Mouse (Mus musculus) MEL (cell line): ENCODE data around the gene Ehbp1. TPM values are rescaled to one million over a fixed set of nuclear protein-coding genes. Genes with fewer than 3 reads are reported as not detected.

Source experiments
- DNase-seq: peaks from one replicate; pipeline ENCODE4 v3.0.0; 2011; ENCODE audit warnings: low read depth, low spot score
- H3K27ac ChIP-seq: 2 replicates; pipeline ENCODE4 v1.5.1; 2012; ENCODE audit warnings: low read depth, mild to moderate bottlenecking, control low read depth, low read length, moderate library complexity; ENCODE audit not compliant: control insufficient read depth
- H3K27me3 ChIP-seq, 2 experiments: fragments of 150-350 bp in 1 of 2; sonication (generic) in 1 of 2; 2 replicates each; pipeline ENCODE4 v1.6.1; 2012; ENCODE audit warnings: low read length in 2 of 2, mild to moderate bottlenecking in 2 of 2, improper control_type of control experiment in 1 of 2, moderate library complexity in 1 of 2; ENCODE audit not compliant: insufficient read depth in 2 of 2, control insufficient read depth in 1 of 2
- H3K36me3 ChIP-seq, 2 experiments: 2 replicates each; pipeline ENCODE4 v1.6.1; 2012 to 2014; ENCODE audit warnings: low read length in 2 of 2, improper control_type of control experiment in 1 of 2, inconsistent platforms in 1 of 2, mild to moderate bottlenecking in 1 of 2; ENCODE audit not compliant: insufficient read depth in 2 of 2, control insufficient read depth in 1 of 2
- H3K4me1 ChIP-seq, 2 experiments: fragments of 150-350 bp in 1 of 2; sonication (generic) in 1 of 2; 2 replicates each; pipeline ENCODE4 v1.6.1; 2012; ENCODE audit warnings: low read length in 2 of 2, improper control_type of control experiment in 1 of 2, mild to moderate bottlenecking in 1 of 2; ENCODE audit not compliant: insufficient read depth in 2 of 2, control insufficient read depth in 1 of 2
- H3K4me3 ChIP-seq, 2 experiments: fragments of 150-350 bp in 1 of 2; sonication (generic) in 1 of 2; 2 replicates each; pipeline ENCODE4 v1.5.1; 2012; ENCODE audit warnings: low read depth in 2 of 2, low read length in 2 of 2, mild to moderate bottlenecking in 2 of 2, moderate library complexity in 2 of 2, control low read depth in 1 of 2, improper control_type of control experiment in 1 of 2; ENCODE audit not compliant: control insufficient read depth in 1 of 2, insufficient read depth in 1 of 2
- H3K79me2 ChIP-seq: 2 replicates; pipeline ENCODE4 v1.6.1; 2012; ENCODE audit warnings: mild to moderate bottlenecking, low read length, moderate library complexity; ENCODE audit not compliant: control insufficient read depth, poor library complexity, insufficient read depth
- H3K9ac ChIP-seq: 2 replicates; pipeline ENCODE4 v1.6.1; 2012; ENCODE audit warnings: low read depth, mild to moderate bottlenecking, control low read depth, low read length, moderate library complexity; ENCODE audit not compliant: control insufficient read depth, poor library complexity, severe bottlenecking
- H3K9me3 ChIP-seq: fragments of 150-350 bp; sonication (generic); replicated peaks from 2 replicates; pipeline ENCODE4 v1.6.1; 2012; ENCODE audit warnings: mild to moderate bottlenecking, low read length, improper control_type of control experiment, moderate library complexity; ENCODE audit not compliant: insufficient read depth
- BHLHE40 ChIP-seq: IDR thresholded peaks from 2 replicates; pipeline ENCODE4 v1.6.1; 2012; ENCODE audit warnings: low read depth, mild to moderate bottlenecking, inconsistent platforms, low read length, improper control_type of control experiment, borderline replicate concordance
- CHD1 ChIP-seq: IDR thresholded peaks from 2 replicates; pipeline ENCODE4 v1.6.1; 2012; ENCODE audit warnings: low read depth, mild to moderate bottlenecking, inconsistent platforms, low read length, improper control_type of control experiment
- CHD2 ChIP-seq: IDR thresholded peaks from 2 replicates; pipeline ENCODE4 v1.6.1; 2011; ENCODE audit warnings: low read length, improper control_type of control experiment
- E2F4 ChIP-seq: IDR thresholded peaks from 2 replicates; pipeline ENCODE4 v1.6.1; 2011; ENCODE audit warnings: low read depth, low read length, improper control_type of control experiment, borderline replicate concordance
- ELF1 ChIP-seq: IDR thresholded peaks from 2 replicates; pipeline ENCODE4 v1.6.1; 2014; ENCODE audit warnings: low read depth, mild to moderate bottlenecking, inconsistent platforms, low read length, improper control_type of control experiment, moderate library complexity
- EP300 ChIP-seq, 2 experiments: IDR thresholded peaks; 2 replicates each; pipeline ENCODE4 v1.6.1; 2011; ENCODE audit warnings: improper control_type of control experiment in 2 of 2, low read length in 2 of 2, low read depth in 1 of 2, mild to moderate bottlenecking in 1 of 2
- ETS1 ChIP-seq: IDR thresholded peaks from 2 replicates; pipeline ENCODE4 v1.6.1; 2012; ENCODE audit warnings: low read depth, mild to moderate bottlenecking, inconsistent platforms, low read length, improper control_type of control experiment, moderate library complexity
- GABPA ChIP-seq: IDR thresholded peaks from 2 replicates; pipeline ENCODE4 v1.6.1; 2012; ENCODE audit warnings: low read depth, mild to moderate bottlenecking, inconsistent platforms, low read length, improper control_type of control experiment, moderate library complexity
- GATA1 ChIP-seq: IDR thresholded peaks from 2 replicates; pipeline ENCODE4 v1.6.1; 2011; ENCODE audit warnings: low read depth, low read length, improper control_type of control experiment
- JUND ChIP-seq: IDR thresholded peaks from 2 replicates; pipeline ENCODE4 v1.6.1; 2011; ENCODE audit warnings: low read depth, mild to moderate bottlenecking, improper control_type of control experiment, low read length
- KAT2A ChIP-seq: conservative IDR thresholded peaks from 2 replicates; pipeline ENCODE4 v1.6.1; 2012; ENCODE audit warnings: low read depth, low read length, improper control_type of control experiment, inconsistent platforms
- MAX ChIP-seq: IDR thresholded peaks from 2 replicates; pipeline ENCODE4 v1.6.1; 2011; ENCODE audit warnings: low read length, improper control_type of control experiment
- MAZ ChIP-seq: IDR thresholded peaks from 2 replicates; pipeline ENCODE4 v1.6.1; 2012; ENCODE audit warnings: low read depth, mild to moderate bottlenecking, inconsistent platforms, low read length, improper control_type of control experiment
- MEF2A ChIP-seq: IDR thresholded peaks from 2 replicates; pipeline ENCODE4 v1.6.1; 2014; ENCODE audit warnings: low read depth, mild to moderate bottlenecking, inconsistent platforms, low read length, improper control_type of control experiment; ENCODE audit not compliant: poor library complexity, insufficient replicate concordance, severe bottlenecking; ENCODE audit errors: extremely low read depth
- MXI1 ChIP-seq: IDR thresholded peaks from 2 replicates; pipeline ENCODE4 v1.6.1; 2011; ENCODE audit warnings: mild to moderate bottlenecking, low read depth, low read length, improper control_type of control experiment
- MYB ChIP-seq: IDR thresholded peaks from 2 replicates; pipeline ENCODE4 v1.6.1; 2011; ENCODE audit warnings: mild to moderate bottlenecking, low read depth, low read length, improper control_type of control experiment
- MYC ChIP-seq: IDR thresholded peaks from 2 replicates; pipeline ENCODE4 v1.6.1; 2011; ENCODE audit warnings: low read depth, mild to moderate bottlenecking, low read length, improper control_type of control experiment, moderate library complexity
- NRF1 ChIP-seq: IDR thresholded peaks from 2 replicates; pipeline ENCODE4 v1.6.1; 2014; ENCODE audit warnings: low read depth, mild to moderate bottlenecking, inconsistent platforms, low read length, improper control_type of control experiment, moderate library complexity; ENCODE audit not compliant: poor library complexity, insufficient read depth, severe bottlenecking
- POLR2A ChIP-seq, 2 experiments: IDR thresholded peaks; 2 replicates each; pipeline ENCODE4 v1.6.1; 2011 to 2012; ENCODE audit warnings: low read length in 2 of 2, mild to moderate bottlenecking in 2 of 2, control low read depth in 1 of 2, improper control_type of control experiment in 1 of 2, low read depth in 1 of 2, moderate library complexity in 1 of 2; ENCODE audit not compliant: control insufficient read depth in 1 of 2, insufficient read depth in 1 of 2, poor library complexity in 1 of 2
- POLR2AphosphoS2 ChIP-seq: IDR thresholded peaks from 2 replicates; pipeline ENCODE4 v1.6.1; 2011; ENCODE audit warnings: low read length, improper control_type of control experiment
- RAD21 ChIP-seq: IDR thresholded peaks from 2 replicates; pipeline ENCODE4 v1.6.1; 2011; ENCODE audit warnings: mild to moderate bottlenecking, low read depth, low read length, improper control_type of control experiment
- RCOR1 ChIP-seq: IDR thresholded peaks from 2 replicates; pipeline ENCODE4 v1.6.1; 2012; ENCODE audit warnings: low read depth, mild to moderate bottlenecking, inconsistent platforms, low read length, improper control_type of control experiment
- SIN3A ChIP-seq: IDR thresholded peaks from 2 replicates; pipeline ENCODE4 v1.6.1; 2012; ENCODE audit warnings: low read length, improper control_type of control experiment, inconsistent platforms
- SMC3 ChIP-seq: IDR thresholded peaks from 2 replicates; pipeline ENCODE4 v1.6.1; 2011; ENCODE audit warnings: low read depth, low read length, improper control_type of control experiment
- TCF12 ChIP-seq: IDR thresholded peaks from 2 replicates; pipeline ENCODE4 v1.6.1; 2014; ENCODE audit warnings: low read depth, mild to moderate bottlenecking, inconsistent platforms, low read length, improper control_type of control experiment, moderate library complexity
- UBTF ChIP-seq: IDR thresholded peaks from 2 replicates; pipeline ENCODE4 v1.6.1; 2012; ENCODE audit warnings: low read depth, mild to moderate bottlenecking, inconsistent platforms, low read length, improper control_type of control experiment, moderate library complexity, borderline replicate concordance; ENCODE audit not compliant: insufficient read depth
- USF1 ChIP-seq: IDR thresholded peaks from 2 replicates; pipeline ENCODE4 v1.6.1; 2014; ENCODE audit warnings: low read depth, mild to moderate bottlenecking, inconsistent platforms, low read length, improper control_type of control experiment, moderate library complexity
- USF2 ChIP-seq, 2 experiments: IDR thresholded peaks; 2 replicates each; pipeline ENCODE4 v1.6.1; 2011 to 2012; ENCODE audit warnings: improper control_type of control experiment in 2 of 2, low read length in 2 of 2, borderline replicate concordance in 1 of 2, inconsistent platforms in 1 of 2, low read depth in 1 of 2, mild to moderate bottlenecking in 1 of 2; ENCODE audit not compliant: insufficient read depth in 1 of 2
- ZC3H11A ChIP-seq: IDR thresholded peaks from 2 replicates; pipeline ENCODE4 v1.6.1; 2012; ENCODE audit warnings: low read depth, mild to moderate bottlenecking, inconsistent platforms, low read length, improper control_type of control experiment
- ZKSCAN1 ChIP-seq: IDR thresholded peaks from 2 replicates; pipeline ENCODE4 v1.6.1; 2012; ENCODE audit warnings: low read depth, mild to moderate bottlenecking, inconsistent platforms, low read length, improper control_type of control experiment, moderate library complexity
- ZNF384 ChIP-seq: IDR thresholded peaks from 2 replicates; pipeline ENCODE4 v1.6.1; 2012; ENCODE audit warnings: low read depth, mild to moderate bottlenecking, inconsistent platforms, low read length, improper control_type of control experiment
- polyA plus RNA-seq, 2 experiments: library from polyadenylated mRNA; stranded (reverse) in 1 of 2; unstranded in 1 of 2; fragments of >175 nt in 1 of 2; fragments of >200 nt in 1 of 2; gene quantifications; 2 replicates each; pipeline versions ENCODE4 v1.2.1 to v1.2.4; 2012; ENCODE audit warnings: low replicate concordance in 2 of 2, low read depth in 1 of 2; ENCODE audit not compliant: insufficient read length in 2 of 2, insufficient read depth in 1 of 2, missing spikeins in 1 of 2
- total RNA-seq: library from RNA; depleted of rRNA; stranded (reverse); fragments of 300-350 nt; gene quantifications from 2 replicates; pipeline ENCODE4 v1.2.3, GENCODE M21; 2012

Gene Ehbp1
- total and polyA plus RNA-seq, 3 experiments = 3.6 to 3.7 TPM; not detected in 1

GRCm38 (mm10) chr11:22008817-22009216, 333.3 kb downstream of the Ehbp1 start:
- H3K27ac ChIP-seq = no peak overlapping the region
- peaks cover 0 to 9% of the 10 kb centered on the region in 2 experiments; a peak in 2 of 4 replicates for H3K36me3 ChIP-seq
- H3K9me3 ChIP-seq = no peaks in the 10 kb centered on the region
- TF ChIP-seq BHLHE40 = no peak
- peaks cover 0 to 15% of the 10 kb centered on the region in 2 experiments; a peak in 3 of 4 replicates for H3K4me1 ChIP-seq
- H3K4me3 ChIP-seq = no peak overlapping the region
- H3K9ac ChIP-seq = no peak overlapping the region
- no peaks in the 10 kb centered on the region for H3K27me3 ChIP-seq
- no peak for DNase-seq
- H3K79me2 ChIP-seq = no peaks in the 10 kb centered on the region

- Histone ChIP-seq H3K9ac (no peak overlapping the region), H3K4me3 (no peak overlapping the region), H3K27ac (no peak overlapping the region), H3K4me1 (peaks cover 0 to 15% of the 10 kb centered on the region in 2 experiments; a peak in 3 of 4 replicates), H3K27me3 (no peaks in the 10 kb centered on the region), H3K9me3 (no peaks in the 10 kb centered on the region), H3K79me2 (no peaks in the 10 kb centered on the region), H3K36me3 (peaks cover 0 to 9% of the 10 kb centered on the region in 2 experiments; a peak in 2 of 4 replicates)
- DNase-seq = peak; percentile 87
- TF ChIP-seq ELF1 = no peak
- no peak for TF ChIP-seq TCF12
- TF ChIP-seq USF1 = no peak
- TF ChIP-seq CHD2 = no peak
- no peak for TF ChIP-seq ZKSCAN1
- no peak for TF ChIP-seq MYC
- TF ChIP-seq E2F4 = no peak
- no peak for TF ChIP-seq MXI1
- TF ChIP-seq KAT2A = no peak
- TF ChIP-seq EP300 (IDR thresholded peaks at IDR 0.05; ENCODE audit: low read depth in 1 of 2, low read length in 2 of 2) = peak in 1 of 2 experiments; percentile 64; a peak in 1 of 4 replicates
- no peak for TF ChIP-seq MEF2A
- 0 out of 2 replicates have a peak, but pooled peaks have one; percentile 31 for TF ChIP-seq SIN3A
- no peak for TF ChIP-seq BHLHE40
- TF ChIP-seq NRF1 = no peak
- TF ChIP-seq ZNF384 = no peak
- no peak for TF ChIP-seq RAD21
- TF ChIP-seq SMC3 = no peak
- peak; percentile 42; the same call in 1 of the 2 replicates for TF ChIP-seq ETS1
- TF ChIP-seq GATA1 = peak; percentile 83
- TF ChIP-seq RCOR1 = 0 out of 2 replicates have a peak, but pooled peaks have one; percentile 11
- no peak for TF ChIP-seq POLR2A (IDR thresholded peaks at IDR 0.05; ENCODE audit: control insufficient read depth in 1 of 2, insufficient read depth in 1 of 2, low read depth in 1 of 2, low read length in 2 of 2, poor library complexity in 1 of 2)
- no peak for TF ChIP-seq CHD1
- no peak for TF ChIP-seq POLR2AphosphoS2
- no peak for TF ChIP-seq GABPA
- TF ChIP-seq USF2 (IDR thresholded peaks at IDR 0.05; ENCODE audit: borderline replicate concordance in 1 of 2, insufficient read depth in 1 of 2, low read depth in 1 of 2, low read length in 2 of 2) = no peak
- TF ChIP-seq MAZ = no peak
- no peak for TF ChIP-seq UBTF
- no peak for TF ChIP-seq MAX
- TF ChIP-seq MYB = no peak
- no peak for TF ChIP-seq ZC3H11A
- no peak for TF ChIP-seq JUND
Measured at GRCm38 (mm10) chr11:22008129-22008596, 333.9 kb downstream of the Ehbp1 start.
